Mouse (Mus musculus): Measurements from ENCODE around the gene Pgm1.

The Pgm1 gene

DNA sequence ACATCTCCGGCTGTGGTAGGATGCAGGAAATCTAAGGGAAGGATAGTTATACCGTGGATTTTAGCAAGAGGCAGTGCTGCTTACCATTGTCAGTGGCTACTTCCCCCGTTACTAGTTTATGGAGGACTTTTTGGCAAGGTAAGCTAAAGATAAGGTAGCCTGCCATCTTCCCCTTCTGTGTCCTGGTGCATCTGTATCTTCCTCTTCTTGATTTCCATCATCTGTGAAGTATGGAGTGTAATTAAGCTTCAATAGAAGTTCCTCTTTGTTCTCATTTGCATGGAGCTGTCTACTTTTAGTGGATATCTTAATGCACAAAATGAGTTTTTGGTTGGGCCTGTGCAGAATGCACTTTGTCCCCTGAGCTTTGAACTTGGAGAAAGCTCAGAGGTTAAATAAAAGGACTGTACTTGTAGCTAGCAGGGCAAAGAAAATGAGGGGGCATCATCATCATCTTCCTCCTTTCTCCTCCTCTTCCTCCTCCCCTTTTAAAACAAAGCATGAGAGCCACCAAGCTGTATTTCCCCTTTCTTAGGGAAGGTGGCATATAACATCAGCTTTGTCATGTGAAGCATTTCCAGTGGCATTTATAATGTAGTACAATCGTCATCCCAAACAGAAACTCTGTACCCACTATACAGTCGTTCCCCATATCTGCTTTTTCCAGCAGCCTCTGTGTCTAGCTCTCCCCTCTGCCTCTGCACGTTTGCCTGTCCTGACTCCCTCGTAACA is 29.0 kb downstream of the Pgm1 start:
- no peak for DNase-seq (ENCODE audit: low spot score)

GRCm38 (mm10) chr4:99959308-99959707 is 30.1 kb downstream of the Pgm1 start:
- DNase-seq (ENCODE audit: low spot score): no peak

- DNase-seq (ENCODE audit: low spot score): no peak
These were observed 37.3 kb downstream of the Pgm1 start for GRCm38 (mm10) chr4:99966555-99966954.

GRCm38 (mm10) chr4:99969328-99969727 is 40.1 kb downstream of the Pgm1 start:
- no peak for DNase-seq (ENCODE audit: low spot score)

- no peak for DNase-seq (ENCODE audit: low spot score)
These were observed 40.9 kb downstream of the Pgm1 start for GRCm38 (mm10) chr4:99970097-99970496.

GRCm38 (mm10) chr4:99972886-99973285 is 43.7 kb downstream of the Pgm1 start:
- DNase-seq (ENCODE audit: low spot score): no peak

DNA sequence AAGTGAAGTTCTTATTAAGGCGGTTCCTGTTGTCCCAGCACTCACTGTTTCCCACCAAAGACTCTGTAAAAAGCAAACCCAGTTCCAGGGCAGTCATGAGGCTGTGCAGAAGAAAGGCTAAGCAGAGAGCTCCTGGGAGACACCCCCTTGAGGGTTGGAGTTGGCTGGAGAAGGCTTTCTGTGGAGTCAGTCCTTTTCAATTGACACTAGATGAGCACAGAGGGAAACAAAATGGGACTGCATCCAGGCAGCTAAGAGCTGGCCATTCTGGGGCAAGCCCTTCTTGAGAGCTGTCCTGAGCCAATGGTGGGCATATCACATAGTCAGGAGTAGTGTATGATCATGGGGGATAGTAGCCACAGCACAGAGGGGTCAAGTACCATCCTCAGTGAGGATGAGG is 44.7 kb downstream of the Pgm1 start:
- DNase-seq (ENCODE audit: low spot score): no peak

GRCm38 (mm10) chr4:99974375-99974774 is 45.2 kb downstream of the Pgm1 start:
- no peak for DNase-seq (ENCODE audit: low spot score)

GRCm38 (mm10) chr4:99979326-99979725 is 50.1 kb downstream of the Pgm1 start:
- DNase-seq (ENCODE audit: low spot score): no peak

DNA sequence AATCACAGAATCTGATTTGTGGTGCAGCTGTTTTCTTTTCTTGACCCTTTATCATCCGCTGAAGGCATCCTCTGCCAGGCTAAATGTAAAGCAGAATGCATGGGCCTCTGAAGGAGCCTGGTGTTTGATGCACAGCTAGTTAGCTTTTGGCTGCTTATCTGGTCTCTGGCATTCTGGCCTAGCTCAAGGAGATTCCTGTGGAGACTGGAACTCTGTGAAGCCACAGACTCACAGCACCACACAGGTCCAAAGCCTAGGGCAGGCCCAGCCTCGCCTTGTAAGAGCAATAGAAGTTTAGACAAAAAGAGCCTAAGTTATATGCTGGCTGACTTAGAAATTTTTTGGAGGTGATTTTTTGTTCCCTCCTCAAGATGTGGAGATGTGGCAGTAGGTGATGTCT is 52.0 kb downstream of the Pgm1 start:
- DNase-seq (ENCODE audit: low spot score): no peak

DNA sequence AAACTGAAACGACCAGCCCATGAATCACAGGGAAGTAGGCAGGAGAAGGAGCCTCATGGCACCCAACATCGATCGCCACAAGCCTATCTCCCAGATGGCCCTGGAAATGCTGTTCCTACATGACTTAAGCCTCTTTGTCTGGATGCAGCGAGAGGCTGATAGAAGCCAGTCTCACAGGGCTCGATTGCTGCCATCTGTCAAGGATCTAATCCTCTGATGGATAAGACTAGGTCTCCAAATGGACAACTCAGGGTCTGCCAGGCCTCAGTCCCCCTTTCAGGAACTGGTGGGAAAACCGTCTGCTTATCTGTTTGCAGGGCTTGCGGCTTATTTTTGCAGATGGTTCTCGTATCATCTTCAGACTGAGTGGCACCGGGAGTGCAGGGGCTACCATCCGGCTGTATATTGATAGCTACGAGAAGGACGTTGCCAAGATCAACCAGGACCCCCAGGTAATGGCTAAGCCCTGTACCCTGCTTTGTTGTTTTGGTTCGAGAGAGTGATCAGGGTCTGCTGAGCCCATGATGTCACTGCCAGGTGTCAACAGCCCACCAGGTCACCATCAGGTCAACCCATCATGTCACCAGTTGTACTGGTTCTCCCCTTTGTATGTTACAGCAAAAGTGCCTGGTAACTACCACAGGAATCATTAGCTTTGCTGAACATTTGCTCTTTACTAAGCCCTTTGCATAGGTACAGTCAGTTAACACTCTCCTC is 54.6 kb downstream of the Pgm1 start:
- no peak for DNase-seq (ENCODE audit: low spot score)

DNA sequence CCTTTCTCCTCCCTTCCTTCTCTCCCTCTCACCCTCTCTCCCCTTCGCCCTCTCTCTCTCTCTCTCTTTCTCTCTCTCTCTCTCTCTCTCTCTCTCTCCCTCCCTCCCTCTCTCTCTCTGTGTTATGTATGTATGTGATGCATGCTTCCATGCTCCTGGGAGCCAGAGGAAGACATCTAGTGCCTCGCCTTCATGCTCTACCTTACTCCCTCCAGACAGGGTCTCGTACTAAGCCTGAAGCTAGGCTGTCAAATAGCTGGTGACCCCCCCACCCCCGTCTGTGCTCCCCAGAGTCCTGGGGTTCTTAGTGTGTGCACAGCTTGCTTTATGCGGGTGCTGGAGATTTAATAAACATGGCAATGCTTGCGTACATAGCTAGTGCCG is 55.1 kb downstream of the Pgm1 start:
- DNase-seq (ENCODE audit: low spot score): no peak

DNA sequence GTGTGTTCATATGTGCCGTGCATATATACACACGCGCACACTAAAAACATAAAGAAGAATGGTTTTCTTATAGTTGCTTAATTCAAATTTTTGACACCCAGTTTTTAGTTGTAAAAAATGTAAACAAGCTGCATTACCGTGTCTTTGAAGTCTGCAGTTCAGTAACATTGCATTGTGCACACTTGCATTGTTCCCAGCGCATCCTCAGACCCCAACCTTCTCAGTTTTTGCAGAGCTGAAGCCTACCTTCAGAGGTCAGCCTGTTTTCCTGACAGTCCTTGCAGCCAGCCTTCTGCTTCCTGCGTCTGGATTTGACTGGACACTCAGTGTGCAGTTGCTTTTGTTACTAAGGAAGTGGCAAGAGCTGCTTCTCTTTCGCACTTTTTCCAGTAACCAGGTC is 55.9 kb downstream of the Pgm1 start:
- DNase-seq (ENCODE audit: low spot score): no peak

DNA sequence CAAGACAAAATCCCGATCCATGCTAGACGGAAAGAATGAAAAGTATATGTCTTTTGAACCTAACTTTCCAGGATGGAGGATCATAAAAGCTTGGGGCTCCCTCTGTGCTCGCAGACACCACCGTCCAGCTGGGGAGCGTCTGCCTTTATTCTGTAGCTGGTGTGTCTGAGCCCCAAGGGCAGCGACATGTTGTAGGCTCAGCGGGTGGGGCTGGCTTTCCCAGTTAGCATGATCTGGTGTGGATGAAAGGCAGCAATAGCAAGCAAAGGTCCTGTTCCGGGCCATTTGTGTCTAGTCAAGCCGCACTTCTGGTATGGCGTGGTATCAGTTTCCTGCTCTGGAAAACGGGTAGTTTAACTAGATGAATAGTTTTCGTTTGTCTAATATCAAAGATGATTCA is 56.4 kb downstream of the Pgm1 start:
- DNase-seq (ENCODE audit: low spot score): no peak

DNA sequence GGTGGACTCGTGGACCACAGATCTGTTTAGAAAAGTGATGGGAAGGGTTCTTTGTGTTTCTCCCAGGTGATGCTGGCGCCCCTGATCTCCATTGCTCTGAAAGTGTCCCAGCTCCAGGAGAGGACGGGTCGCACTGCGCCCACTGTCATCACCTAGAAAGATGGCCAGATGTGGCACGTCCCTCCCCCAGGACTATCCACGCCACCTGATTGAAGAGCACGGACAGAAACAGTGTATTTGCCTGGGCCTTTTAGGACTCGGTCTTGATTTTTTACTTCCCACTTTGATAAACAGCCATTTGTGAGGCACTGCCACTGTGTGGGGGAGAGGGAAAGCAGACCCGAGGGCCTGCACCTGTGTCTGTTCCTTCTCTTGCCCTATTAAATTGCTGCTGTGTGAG is 57.4 kb downstream of the Pgm1 start:
- no peak for DNase-seq (ENCODE audit: low spot score)

DNA sequence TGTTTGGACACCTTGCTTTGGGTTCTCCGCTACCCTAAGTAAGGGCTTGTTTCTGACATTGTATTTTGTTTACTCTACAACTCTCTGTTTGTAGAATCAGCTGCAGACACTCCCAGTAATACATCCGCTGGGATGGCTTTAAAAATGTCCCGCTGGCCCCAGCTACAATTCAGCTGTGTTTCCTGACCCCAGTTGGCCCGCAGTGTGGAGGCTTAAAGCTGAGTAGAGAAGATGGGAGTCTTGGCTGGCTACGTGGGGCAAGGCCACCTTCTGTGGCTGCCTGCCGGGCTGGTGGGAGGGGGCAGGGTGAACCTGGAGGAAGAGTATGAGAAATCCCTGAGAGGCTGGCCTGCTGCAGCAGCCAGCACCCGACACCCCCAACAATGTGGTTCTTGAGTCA is 59.6 kb downstream of the Pgm1 start:
- DNase-seq (ENCODE audit: low spot score): no peak

DNA sequence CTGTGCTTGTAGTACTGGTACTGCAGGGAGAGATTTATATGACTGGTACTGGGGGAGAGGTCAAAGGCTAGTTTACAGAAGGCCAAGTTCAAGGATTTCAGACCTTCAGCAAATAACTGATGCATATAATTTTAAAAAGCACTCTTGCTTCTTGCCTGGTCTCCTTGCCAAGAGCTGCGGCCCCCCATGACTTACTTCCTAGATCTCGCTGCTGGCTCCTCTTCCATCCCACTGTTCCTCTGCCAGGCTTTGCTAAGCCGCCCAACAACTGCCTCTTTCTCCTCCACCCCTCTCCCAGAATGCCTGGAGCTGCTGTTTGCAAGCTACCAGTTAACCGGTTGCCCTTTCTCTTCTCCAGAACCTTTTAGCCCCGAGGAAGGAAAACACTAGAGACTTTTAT is 71.8 kb downstream of the Pgm1 start:
- DNase-seq (ENCODE audit: low spot score): no peak

- DNase-seq (ENCODE audit: low spot score): no peak
These were observed 72.6 kb downstream of the Pgm1 start for GRCm38 (mm10) chr4:100001806-100002205.

DNA sequence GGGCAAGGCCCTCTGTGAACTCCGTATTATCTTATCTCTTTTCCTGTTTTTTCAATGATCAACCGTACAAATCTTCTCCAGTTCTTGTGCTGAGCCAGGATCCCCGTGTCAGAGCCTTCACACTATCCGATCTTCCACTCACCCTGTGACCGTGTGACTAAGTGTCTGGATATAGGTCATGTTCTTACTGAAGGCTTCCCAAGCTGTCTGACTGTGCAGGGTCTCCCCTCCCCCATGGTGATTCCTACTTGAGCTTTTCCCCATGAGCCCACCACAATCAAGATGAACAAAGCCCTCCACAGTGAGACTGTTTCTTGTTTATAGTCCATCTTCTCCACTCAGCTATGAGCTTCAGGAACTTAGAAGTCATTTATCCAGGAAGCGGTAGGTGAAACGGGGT is 78.5 kb downstream of the Pgm1 start:
- DNase-seq (ENCODE audit: low spot score): no peak

DNA sequence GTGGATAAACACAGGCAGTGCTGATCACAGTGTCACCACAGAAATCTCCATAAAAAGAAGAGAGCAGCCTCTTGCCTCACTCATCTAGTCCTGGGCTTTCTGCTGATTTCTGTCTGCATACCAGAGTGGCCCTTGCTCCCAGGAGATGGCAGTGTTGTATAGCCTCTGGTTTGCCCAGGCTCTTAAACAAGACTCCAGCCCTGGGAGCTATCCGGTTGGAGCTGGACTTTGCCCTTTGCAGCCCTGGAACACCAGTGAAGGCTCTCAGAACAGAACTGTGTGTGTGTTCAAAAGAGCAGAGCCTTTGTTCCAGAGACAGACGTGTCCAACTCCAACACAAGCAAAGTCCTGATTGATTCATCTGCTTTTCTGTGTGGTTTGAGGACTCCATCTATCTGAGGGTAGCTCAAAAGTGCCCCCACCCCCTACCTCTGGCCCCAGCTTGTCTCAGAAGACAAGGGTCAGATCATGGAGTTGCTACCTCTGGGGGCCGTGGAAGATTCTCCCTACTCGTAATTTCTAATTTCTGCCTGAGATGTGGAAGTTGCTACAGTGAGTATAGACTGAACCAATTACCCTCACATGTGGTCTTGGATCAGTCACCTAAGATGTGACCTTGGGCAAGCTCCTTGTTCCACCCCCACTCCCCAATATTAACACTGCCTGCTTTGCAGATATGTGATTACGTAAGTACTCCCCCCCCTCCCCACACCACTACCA is 79.3 kb downstream of the Pgm1 start:
- peak; percentile 6 for DNase-seq (ENCODE audit: low spot score)

DNA sequence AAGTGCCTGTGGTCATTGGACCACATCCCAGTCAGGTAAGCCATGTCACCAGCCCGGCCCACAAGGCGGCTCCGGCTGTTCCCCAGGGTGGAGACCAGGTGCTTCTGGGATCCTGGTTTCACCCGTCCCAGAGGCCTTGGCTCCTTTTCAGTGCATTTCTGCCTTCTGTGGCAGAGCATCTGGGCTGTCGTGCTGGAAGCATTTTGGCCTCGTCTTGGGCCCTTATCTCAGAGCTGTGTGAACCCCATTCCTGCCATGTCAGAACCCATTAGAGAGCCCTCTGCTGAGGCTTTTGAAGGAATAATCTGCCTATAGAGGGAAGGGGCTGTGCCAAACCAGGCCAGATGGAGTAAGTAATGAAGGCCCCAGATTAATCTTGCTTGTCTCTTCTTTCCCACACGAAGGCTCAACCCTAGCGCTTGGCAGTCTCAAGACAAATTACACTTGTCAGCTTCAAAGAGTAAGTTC is 80.0 kb downstream of the Pgm1 start:
- DNase-seq (ENCODE audit: low spot score): no peak

GRCm38 (mm10) chr4:100010916-100011315 is 81.7 kb downstream of the Pgm1 start:
- DNase-seq (ENCODE audit: low spot score): no peak

DNA sequence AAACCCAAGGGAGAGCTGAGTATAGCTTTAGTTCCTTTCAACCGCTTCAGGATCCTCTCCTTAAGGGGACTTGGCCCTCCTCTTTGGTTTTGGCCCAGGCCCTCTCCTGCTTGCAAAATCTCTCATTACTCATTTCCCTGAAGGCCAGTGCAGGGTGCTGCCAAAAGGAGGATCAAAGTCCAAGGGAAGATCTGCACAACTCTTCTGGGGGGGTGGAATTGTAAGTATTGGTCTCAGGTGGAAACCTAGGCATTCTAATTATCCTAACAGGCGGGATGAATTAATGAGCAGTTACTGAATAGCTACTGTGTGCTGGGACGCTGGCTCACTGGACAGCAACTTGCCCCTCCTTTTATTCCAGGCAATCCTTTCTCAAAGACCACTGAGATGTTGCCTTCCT is 82.3 kb downstream of the Pgm1 start:
- no peak for DNase-seq (ENCODE audit: low spot score)
